Mouse (Mus musculus): ENCODE measurements around the gene Foxn2. TPM values are rescaled to one million over a fixed set of nuclear protein-coding genes. Genes with fewer than 3 reads are reported as not detected.

Foxn2 gene
- polyA plus RNA-seq, 1 experiment = 2.6 TPM

- Histone ChIP-seq H3K4me1 (peaks cover 33% of the 10 kb centered on the region), H3K4me3 (replicated peaks) (no peak overlapping the region)
- no peak for TF ChIP-seq GATA1 (IDR thresholded peaks at IDR 0.05; ENCODE audit: borderline replicate concordance, low read length)
- no peak for TF ChIP-seq FLI1 (IDR thresholded peaks at IDR 0.05; ENCODE audit: low read length)
Measured at GRCm38 (mm10) chr17:88484951-88485350, 44.4 kb downstream of the Foxn2 start.

GRCm38 (mm10) chr17:88490546-88490945 lies 50.0 kb downstream of the Foxn2 start:
- TF ChIP-seq GATA1 (IDR thresholded peaks at IDR 0.05; ENCODE audit: borderline replicate concordance, low read length) (no peak), FLI1 (IDR thresholded peaks at IDR 0.05; ENCODE audit: low read length) (no peak)
- Histone ChIP-seq H3K9me3 (no peaks in the 10 kb centered on the region), H3K4me3 (replicated peaks) (no peak overlapping the region), H3K27me3 (replicated peaks) (no peaks in the 10 kb centered on the region), H3K4me1 (no peaks in the 10 kb centered on the region; the same call in 1 of the 2 replicates), H3K36me3 (replicated peaks; ENCODE audit: low read length) (peaks cover 55% of the 10 kb centered on the region)

More at GRCm38 (mm10) chr17:88484951-88485350, 44.4 kb downstream of the Foxn2 start:
- peaks cover 27% of the 10 kb centered on the region for H3K36me3 ChIP-seq (replicated peaks; ENCODE audit: low read length)
- no peaks in the 10 kb centered on the region for H3K9me3 ChIP-seq
- no peaks in the 10 kb centered on the region for H3K27me3 ChIP-seq (replicated peaks)

GRCm38 (mm10) chr17:88491366-88492106 lies 51.0 kb downstream of the Foxn2 start:
- H3K36me3 ChIP-seq (replicated peaks; ENCODE audit: low read length) = peaks cover 51% of the 10 kb centered on the region
- H3K4me3 ChIP-seq (replicated peaks) = no peak overlapping the region
- no peaks in the 10 kb centered on the region for H3K9me3 ChIP-seq
- H3K4me1 ChIP-seq = no peaks in the 10 kb centered on the region; the same call in 1 of the 2 replicates
- no peaks in the 10 kb centered on the region for H3K27me3 ChIP-seq (replicated peaks)
- TF ChIP-seq FLI1 (IDR thresholded peaks at IDR 0.05; ENCODE audit: low read length) (no peak), GATA1 (IDR thresholded peaks at IDR 0.05; ENCODE audit: borderline replicate concordance, low read length) (no peak)

GRCm38 (mm10) chr17:88492107-88492460 lies 51.6 kb downstream of the Foxn2 start:
- H3K4me3 ChIP-seq (replicated peaks) = no peak overlapping the region
- no peaks in the 10 kb centered on the region for H3K9me3 ChIP-seq
- no peaks in the 10 kb centered on the region for H3K27me3 ChIP-seq (replicated peaks)
- peaks cover 48% of the 10 kb centered on the region for H3K36me3 ChIP-seq (replicated peaks; ENCODE audit: low read length)
- H3K4me1 ChIP-seq = no peaks in the 10 kb centered on the region; the same call in 1 of the 2 replicates
- TF ChIP-seq GATA1 (IDR thresholded peaks at IDR 0.05; ENCODE audit: borderline replicate concordance, low read length) = no peak
- no peak for TF ChIP-seq FLI1 (IDR thresholded peaks at IDR 0.05; ENCODE audit: low read length)

- no peak for TF ChIP-seq GATA1 (IDR thresholded peaks at IDR 0.05; ENCODE audit: borderline replicate concordance, low read length)
- no peaks in the 10 kb centered on the region; the same call in 1 of the 2 replicates for H3K4me1 ChIP-seq
- peaks cover 43% of the 10 kb centered on the region for H3K36me3 ChIP-seq (replicated peaks; ENCODE audit: low read length)
- no peaks in the 10 kb centered on the region for H3K27me3 ChIP-seq (replicated peaks)
- no peaks in the 10 kb centered on the region for H3K9me3 ChIP-seq
- no peak overlapping the region for H3K4me3 ChIP-seq (replicated peaks)
Measured at GRCm38 (mm10) chr17:88493551-88493950, 53.0 kb downstream of the Foxn2 start.

- peaks cover 37% of the 10 kb centered on the region for H3K36me3 ChIP-seq (replicated peaks; ENCODE audit: low read length)
Measured at GRCm38 (mm10) chr17:88494121-88494771, 53.7 kb downstream of the Foxn2 start.

GRCm38 (mm10) chr17:88494772-88495132 lies 54.2 kb downstream of the Foxn2 start:
- H3K4me3 ChIP-seq (replicated peaks) = no peak overlapping the region
- H3K4me1 ChIP-seq = no peaks in the 10 kb centered on the region; the same call in 1 of the 2 replicates
- no peaks in the 10 kb centered on the region for H3K27me3 ChIP-seq (replicated peaks)
- H3K9me3 ChIP-seq = peaks cover under 1% of the 10 kb centered on the region
- H3K36me3 ChIP-seq (replicated peaks; ENCODE audit: low read length) = peaks cover 37% of the 10 kb centered on the region
- TF ChIP-seq FLI1 (IDR thresholded peaks at IDR 0.05; ENCODE audit: low read length) (no peak), GATA1 (IDR thresholded peaks at IDR 0.05; ENCODE audit: borderline replicate concordance, low read length) (no peak)

More at GRCm38 (mm10) chr17:88494121-88494771, 53.7 kb downstream of the Foxn2 start:
- Histone ChIP-seq H3K4me1 (no peaks in the 10 kb centered on the region; the same call in 1 of the 2 replicates), H3K9me3 (no peaks in the 10 kb centered on the region), H3K4me3 (replicated peaks) (no peak overlapping the region), H3K27me3 (replicated peaks) (no peaks in the 10 kb centered on the region)
- TF ChIP-seq FLI1 (IDR thresholded peaks at IDR 0.05; ENCODE audit: low read length) = no peak
- TF ChIP-seq GATA1 (IDR thresholded peaks at IDR 0.05; ENCODE audit: borderline replicate concordance, low read length) = no peak

GRCm38 (mm10) chr17:88498090-88498682 lies 57.7 kb downstream of the Foxn2 start:
- H3K4me1 ChIP-seq = no peaks in the 10 kb centered on the region
- no peak overlapping the region for H3K4me3 ChIP-seq (replicated peaks)
- H3K9me3 ChIP-seq = peaks cover 4% of the 10 kb centered on the region
- H3K27me3 ChIP-seq (replicated peaks) = no peaks in the 10 kb centered on the region
- TF ChIP-seq FLI1 (IDR thresholded peaks at IDR 0.05; ENCODE audit: low read length) = no peak
- no peak for TF ChIP-seq GATA1 (IDR thresholded peaks at IDR 0.05; ENCODE audit: borderline replicate concordance, low read length)
- peaks cover 13% of the 10 kb centered on the region for H3K36me3 ChIP-seq (replicated peaks; ENCODE audit: low read length)

GRCm38 (mm10) chr17:88504056-88504455 lies 63.5 kb downstream of the Foxn2 start:
- H3K27me3 ChIP-seq (replicated peaks) = peaks cover 3% of the 10 kb centered on the region
- no peak for TF ChIP-seq FLI1 (IDR thresholded peaks at IDR 0.05; ENCODE audit: low read length)
- no peak for TF ChIP-seq GATA1 (IDR thresholded peaks at IDR 0.05; ENCODE audit: borderline replicate concordance, low read length)
- H3K9me3 ChIP-seq = peaks cover 6% of the 10 kb centered on the region
- no peaks in the 10 kb centered on the region for H3K36me3 ChIP-seq (replicated peaks; ENCODE audit: low read length)
- H3K4me3 ChIP-seq (replicated peaks) = no peak overlapping the region
- H3K4me1 ChIP-seq = peaks cover 13% of the 10 kb centered on the region

- Histone ChIP-seq H3K36me3 (replicated peaks; ENCODE audit: low read length) (no peaks in the 10 kb centered on the region), H3K27me3 (replicated peaks) (peaks cover 3% of the 10 kb centered on the region), H3K9me3 (0 out of 2 replicates have a peak, but pooled peaks cover 3% of the 10 kb centered on the region), H3K4me3 (replicated peaks) (no peak overlapping the region), H3K4me1 (peaks cover 17% of the 10 kb centered on the region)
- TF ChIP-seq FLI1 (IDR thresholded peaks at IDR 0.05; ENCODE audit: low read length) = no peak
- TF ChIP-seq GATA1 (IDR thresholded peaks at IDR 0.05; ENCODE audit: borderline replicate concordance, low read length) = no peak
Measured at GRCm38 (mm10) chr17:88505275-88505723, 64.8 kb downstream of the Foxn2 start.

All from megakaryocyte, embryonic 14.5 days (primary cell).